Mouse (Mus musculus) heart, postnatal 0 days (tissue): ENCODE results near the gene Sirpa. TPM values are rescaled to one million over a fixed set of nuclear protein-coding genes. Genes with fewer than 3 reads are reported as not detected.

ENCODE experiments used
- ATAC-seq: fragments of 200-750 bp; cut with Nextera tagmentation; 2 replicates; pipeline ENCODE4 v1.8.0; 2017; ENCODE audit warnings: low read depth, moderate number of reproducible peaks, moderate library complexity; ENCODE audit not compliant: insufficient read depth
- DNase-seq: peaks from one replicate; pipeline ENCODE4 v3.0.0-alpha.2; 2016; ENCODE audit warnings: low spot score
- H3K27ac ChIP-seq: fragments of 300-500 bp; sonication (generic); 2 replicates; pipeline ENCODE4 v1.5.1; 2014; ENCODE audit warnings: low read depth, mild to moderate bottlenecking
- H3K27me3 ChIP-seq: fragments of 300-500 bp; sonication (generic); 2 replicates; pipeline ENCODE4 v1.6.1; 2014; ENCODE audit warnings: low read length, mixed read lengths; ENCODE audit not compliant: control insufficient read depth, insufficient read depth
- H3K36me3 ChIP-seq: fragments of 300-500 bp; sonication (generic); replicated peaks from 2 replicates; pipeline ENCODE4 v1.6.1; 2014; ENCODE audit warnings: low read length, mixed read lengths; ENCODE audit not compliant: control insufficient read depth, insufficient read depth
- H3K4me1 ChIP-seq: fragments of 300-500 bp; sonication (generic); 2 replicates; pipeline ENCODE4 v1.6.1; 2014; ENCODE audit warnings: antibody characterized with exemption; ENCODE audit not compliant: control insufficient read depth, insufficient read depth
- H3K4me2 ChIP-seq: fragments of 300-500 bp; sonication (generic); 2 replicates; pipeline ENCODE4 v1.6.1; 2014; ENCODE audit warnings: low read depth, mild to moderate bottlenecking, low read length, moderate library complexity
- H3K4me3 ChIP-seq: fragments of 300-500 bp; sonication (generic); 2 replicates; pipeline ENCODE4 v1.5.1; 2014; ENCODE audit warnings: low read depth, low read length
- H3K9ac ChIP-seq: fragments of 300-500 bp; sonication (generic); replicated peaks from 2 replicates; pipeline ENCODE4 v1.6.1; 2014; ENCODE audit warnings: low read depth, low read length, mixed read lengths
- H3K9me3 ChIP-seq: fragments of 300-500 bp; sonication (generic); replicated peaks from 2 replicates; pipeline ENCODE4 v1.6.1; 2016; ENCODE audit warnings: low read length; ENCODE audit not compliant: control insufficient read depth
- CTCF ChIP-seq: IDR thresholded peaks from 2 replicates; pipeline ENCODE4 v1.5.1; 2016; ENCODE audit warnings: antibody characterized with exemption, control low read depth, low read depth
- EP300 ChIP-seq: IDR thresholded peaks from 2 replicates; pipeline ENCODE4 v1.6.1; 2016; ENCODE audit warnings: antibody characterized with exemption, low read depth
- WGBS: fragments of 180-500 bp; shearing (Covaris S2); extraction: QIAGEN DNeasy Blood & Tissue Kit; methylation state at CpG from one replicate; pipeline ENCODE4 v1.1.7; 2014; 5-methylcytosine and 5-hydroxymethylcytosine counted together
- polyA plus RNA-seq: library from polyadenylated mRNA; unstranded; fragments of >200 nt; fragmentation: Nextera tagmentation; extraction: Ambion mirVana; gene quantifications from 2 replicates; pipeline ENCODE4 v1.2.1, GENCODE M21; 2015
- total RNA-seq: library from RNA; depleted of rRNA; stranded (reverse); fragments of >200 nt; gene quantifications from 2 replicates; pipeline ENCODE4 v1.2.3, GENCODE M21; 2014; ENCODE audit warnings: low replicate concordance

Gene Sirpa
- total and polyA plus RNA-seq, 2 experiments from 2014 or later, result 10.8 to 43.9 TPM

DNA sequence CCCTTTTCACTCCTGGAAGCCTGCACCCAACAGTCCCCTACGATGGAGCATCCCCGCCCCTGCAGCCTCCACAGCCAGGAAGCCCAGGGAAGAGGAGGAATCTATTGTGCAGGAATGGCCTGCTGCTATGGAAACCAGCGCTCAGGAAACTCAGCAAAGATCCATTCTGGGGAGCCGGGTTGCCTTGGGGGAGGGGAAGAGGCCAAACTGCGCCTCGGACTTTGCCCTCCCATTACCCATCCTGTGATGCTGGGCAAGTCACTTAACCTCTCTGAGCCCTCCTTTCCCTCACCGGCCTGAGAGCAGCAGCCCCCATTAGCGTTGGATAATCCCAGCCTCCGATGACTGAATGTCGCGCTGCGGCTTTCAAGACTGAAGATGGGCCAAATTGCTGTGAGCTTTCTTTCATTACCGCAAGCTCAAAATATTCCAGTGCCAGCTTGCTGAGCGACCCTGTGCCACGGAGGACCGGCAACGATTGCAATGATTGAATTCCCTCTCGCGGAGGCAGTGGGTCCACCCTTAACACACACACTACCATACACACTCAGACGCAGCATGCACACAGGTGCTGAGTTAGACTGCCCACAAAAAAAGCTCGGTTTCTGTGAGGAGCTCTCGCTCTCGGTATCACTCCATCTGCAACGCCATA lies 18.1 kb upstream of the Sirpa start:
- TF ChIP-seq EP300, result no peak
- TF ChIP-seq CTCF, result no peak
- Histone ChIP-seq H3K27ac (no peak overlapping the region), H3K4me2 (peak overlapping the region; percentile 24; the same call in 1 of the 2 replicates), H3K9me3 (no peaks in the 10 kb centered on the region), H3K27me3 (peaks cover 14% of the 10 kb centered on the region), H3K9ac (no peak overlapping the region), H3K4me3 (no peak overlapping the region), H3K36me3 (no peaks in the 10 kb centered on the region), H3K4me1 (no peaks in the 10 kb centered on the region)
- DNase-seq (no peak), ATAC-seq (no peak)
- WGBS, result 23% methylated on average over 24 of the region's 24 CpGs

DNA sequence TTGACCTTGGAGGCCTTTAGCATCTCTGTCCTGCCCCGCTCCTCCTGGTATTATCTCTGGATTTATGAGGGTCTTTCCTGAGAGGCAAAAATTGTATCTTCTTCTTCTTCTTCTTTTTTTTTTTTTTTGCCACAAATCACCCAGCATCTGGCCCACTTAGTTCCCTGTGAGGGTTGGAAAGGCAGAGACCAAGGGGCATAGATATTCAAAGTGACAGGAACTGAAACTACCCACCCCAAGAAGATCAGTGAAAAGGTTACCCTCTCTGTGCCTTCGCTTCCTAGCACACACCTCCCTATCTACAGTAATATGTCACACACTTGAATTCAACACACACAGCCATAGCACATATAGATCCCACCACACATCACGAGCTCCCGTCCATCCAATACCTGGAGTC lies 17.5 kb upstream of the Sirpa start:
- no peaks in the 10 kb centered on the region for H3K4me1 ChIP-seq
- ATAC-seq, result no peak
- 89% methylated on average over 4 of the region's 4 CpGs for WGBS

GRCm38 (mm10) chr2:129576611-129577447 lies 15.8 kb upstream of the Sirpa start:
- no peak for ATAC-seq
- no peak for DNase-seq
- Histone ChIP-seq H3K9ac (no peak overlapping the region), H3K36me3 (no peaks in the 10 kb centered on the region), H3K27ac (no peak overlapping the region), H3K4me3 (no peak overlapping the region), H3K4me1 (no peaks in the 10 kb centered on the region), H3K9me3 (no peaks in the 10 kb centered on the region), H3K4me2 (no peak overlapping the region), H3K27me3 (peaks cover 14% of the 10 kb centered on the region)
- no peak for TF ChIP-seq EP300
- no peak for TF ChIP-seq CTCF
- 78% methylated on average over 8 of the region's 8 CpGs for WGBS

More for the DNA sequence above, 17.5 kb upstream of the Sirpa start:
- no peaks in the 10 kb centered on the region for H3K36me3 ChIP-seq
- no peak for TF ChIP-seq CTCF
- no peak for TF ChIP-seq EP300
- no peak overlapping the region for H3K9ac ChIP-seq
- no peaks in the 10 kb centered on the region for H3K9me3 ChIP-seq
- H3K27ac ChIP-seq, result no peak overlapping the region
- no peak overlapping the region for H3K4me2 ChIP-seq
- no peak for DNase-seq
- H3K4me3 ChIP-seq, result no peak overlapping the region
- peaks cover 14% of the 10 kb centered on the region for H3K27me3 ChIP-seq

GRCm38 (mm10) chr2:129580656-129581055 lies 12.0 kb upstream of the Sirpa start:
- Histone ChIP-seq H3K4me1 (no peaks in the 10 kb centered on the region), H3K9ac (no peak overlapping the region), H3K4me3 (no peak overlapping the region), H3K4me2 (no peak overlapping the region), H3K36me3 (no peaks in the 10 kb centered on the region), H3K27me3 (no peaks in the 10 kb centered on the region), H3K27ac (no peak overlapping the region), H3K9me3 (no peaks in the 10 kb centered on the region)
- DNase-seq (no peak), ATAC-seq (no peak)
- TF ChIP-seq EP300, result no peak
- TF ChIP-seq CTCF, result no peak
- 50% methylated on average over 4 of the region's 4 CpGs for WGBS

DNA sequence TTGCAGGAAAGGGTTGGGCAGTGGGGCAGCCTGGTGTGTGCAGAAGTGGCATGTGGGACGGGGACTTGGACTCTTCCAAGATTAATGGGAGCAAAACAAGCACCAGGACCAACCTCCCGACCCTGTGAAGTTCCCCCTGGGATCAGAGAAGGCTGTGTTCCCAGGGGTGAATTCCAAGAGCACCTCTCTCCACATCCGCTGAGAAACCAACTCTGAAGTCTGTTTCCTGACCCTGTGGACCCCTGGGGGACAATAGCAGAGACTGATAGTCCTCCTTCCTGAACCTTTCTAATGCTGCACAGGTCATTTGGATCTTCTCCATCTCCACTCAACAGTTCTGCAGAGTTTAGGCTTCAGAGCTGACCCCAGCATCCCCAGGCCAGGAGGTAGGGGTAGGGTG lies 10.8 kb upstream of the Sirpa start:
- H3K4me1 ChIP-seq, result no peaks in the 10 kb centered on the region
- no peak overlapping the region for H3K4me3 ChIP-seq
- H3K9ac ChIP-seq, result no peak overlapping the region
- no peaks in the 10 kb centered on the region for H3K27me3 ChIP-seq
- DNase-seq, result no peak
- H3K4me2 ChIP-seq, result no peak overlapping the region
- ATAC-seq, result no peak
- H3K27ac ChIP-seq, result no peak overlapping the region
- no peaks in the 10 kb centered on the region for H3K9me3 ChIP-seq
- no peaks in the 10 kb centered on the region for H3K36me3 ChIP-seq
- WGBS, result 41% methylated on average over 3 of the region's 3 CpGs
- TF ChIP-seq EP300, result no peak
- TF ChIP-seq CTCF, result no peak
